Mouse (Mus musculus): ENCODE measurements around the gene Sowahb. TPM values are rescaled to one million over a fixed set of nuclear protein-coding genes. Genes with fewer than 3 reads are reported as not detected.

Sowahb gene
- polyA plus RNA-seq, 1 experiment from 2014 or later = 2.2 TPM

DNA sequence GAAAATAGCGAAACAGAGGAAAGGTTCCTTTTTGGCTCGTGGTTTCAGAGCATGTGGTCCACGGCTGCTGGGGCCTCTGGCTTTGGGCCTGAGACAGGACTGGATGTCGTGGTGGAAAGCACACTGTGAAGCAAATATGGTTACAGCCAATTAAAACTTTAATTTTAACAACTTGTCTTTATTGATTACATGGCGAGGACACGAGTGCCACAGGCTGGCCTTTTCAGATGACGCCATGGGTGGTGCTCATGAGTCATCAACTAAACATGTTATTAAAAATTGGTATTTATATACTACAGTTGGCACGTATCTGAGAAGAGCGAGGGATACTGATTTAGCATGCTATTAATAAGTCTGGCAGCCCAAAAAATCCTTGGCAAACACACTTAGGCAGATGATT lies 7.1 kb upstream of the Sowahb start:
- Histone ChIP-seq H3K4me2 (ENCODE audit: low read length) (no peak overlapping the region), H3K4me1 (replicated peaks; ENCODE audit: insufficient read depth, low read length) (no peaks in the 10 kb centered on the region), H3K4me3 (replicated peaks; ENCODE audit: low read depth, low read length) (no peak overlapping the region), H3K36me3 (ENCODE audit: insufficient read depth, low read length) (no peaks in the 10 kb centered on the region), H3K27me3 (ENCODE audit: insufficient read depth, low read length) (no peaks in the 10 kb centered on the region), H3K27ac (no peak overlapping the region), H3K9me3 (replicated peaks; ENCODE audit: low read length) (no peaks in the 10 kb centered on the region), H3K9ac (ENCODE audit: low read depth, low read length) (no peak overlapping the region)
- 83% methylated on average over 9 of the region's 9 CpGs for WGBS
- no peak for TF ChIP-seq CTCF (IDR thresholded peaks at IDR 0.05; ENCODE audit: low read depth)
- DNase-seq (ENCODE audit: low spot score) = no peak
- ATAC-seq (replicated peaks; ENCODE audit: low FRiP score, low read depth) = no peak

DNA sequence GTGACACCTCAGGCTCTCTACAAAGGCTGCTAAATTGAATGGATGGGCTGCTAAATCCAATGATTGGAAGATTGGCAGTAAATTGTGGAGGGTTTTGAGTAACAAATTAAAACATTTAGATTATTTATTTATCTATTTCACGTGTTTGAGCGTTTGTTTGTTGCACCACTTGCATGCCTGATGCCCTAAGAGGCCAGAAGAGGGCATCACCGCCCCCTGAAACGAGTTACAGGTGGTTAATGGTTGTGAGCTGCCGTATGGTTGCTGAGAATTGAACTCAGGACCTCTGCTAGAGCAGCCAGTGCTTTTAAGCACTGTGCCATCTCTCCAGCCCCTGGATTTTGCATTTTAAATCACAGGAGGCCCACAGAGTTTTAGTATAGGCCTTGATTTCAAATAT lies 6.2 kb upstream of the Sowahb start:
- H3K27ac ChIP-seq = no peak overlapping the region
- H3K4me1 ChIP-seq (replicated peaks; ENCODE audit: insufficient read depth, low read length) = no peaks in the 10 kb centered on the region
- ATAC-seq (replicated peaks; ENCODE audit: low FRiP score, low read depth) = no peak
- H3K4me2 ChIP-seq (ENCODE audit: low read length) = no peak overlapping the region
- no peak overlapping the region for H3K9ac ChIP-seq (ENCODE audit: low read depth, low read length)
- 0 out of 2 replicates have a peak, but pooled peaks have one; percentile 17 for TF ChIP-seq CTCF (IDR thresholded peaks at IDR 0.05; ENCODE audit: low read depth)
- H3K27me3 ChIP-seq (ENCODE audit: insufficient read depth, low read length) = no peaks in the 10 kb centered on the region
- 65% methylated on average over 5 of the region's 5 CpGs for WGBS
- H3K9me3 ChIP-seq (replicated peaks; ENCODE audit: low read length) = no peaks in the 10 kb centered on the region
- H3K36me3 ChIP-seq (ENCODE audit: insufficient read depth, low read length) = no peaks in the 10 kb centered on the region
- DNase-seq (ENCODE audit: low spot score) = no peak
- no peak overlapping the region for H3K4me3 ChIP-seq (replicated peaks; ENCODE audit: low read depth, low read length)

DNA sequence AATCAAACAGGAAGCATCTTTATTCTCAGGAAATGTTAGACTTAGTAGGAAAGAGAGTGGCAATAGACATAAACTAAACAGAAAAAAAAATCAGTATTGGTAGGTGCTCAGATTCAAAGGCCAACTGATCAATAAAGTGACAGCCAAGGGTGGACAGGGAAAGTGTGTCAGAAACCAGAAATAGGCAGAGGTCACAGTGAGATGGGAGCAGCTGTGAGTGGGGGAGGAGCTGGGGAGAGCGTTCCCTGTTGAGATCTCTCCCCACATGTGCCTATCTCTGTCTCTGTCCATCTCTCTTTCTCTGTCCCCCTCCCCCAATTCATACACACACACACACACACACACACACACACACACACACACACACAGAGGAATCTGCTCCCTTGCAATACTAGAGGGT lies 5.1 kb upstream of the Sowahb start:
- H3K4me2 ChIP-seq (ENCODE audit: low read length) = no peak overlapping the region
- ATAC-seq (replicated peaks; ENCODE audit: low FRiP score, low read depth) (no peak), DNase-seq (ENCODE audit: low spot score) (no peak)
- H3K36me3 ChIP-seq (ENCODE audit: insufficient read depth, low read length) = no peaks in the 10 kb centered on the region
- H3K4me1 ChIP-seq (replicated peaks; ENCODE audit: insufficient read depth, low read length) = 0 out of 2 replicates have a peak, but pooled peaks cover 2% of the 10 kb centered on the region
- TF ChIP-seq CTCF (IDR thresholded peaks at IDR 0.05; ENCODE audit: low read depth) = no peak
- no peak overlapping the region for H3K27ac ChIP-seq
- no peaks in the 10 kb centered on the region for H3K9me3 ChIP-seq (replicated peaks; ENCODE audit: low read length)
- WGBS = 88% methylated on average over 1 of the region's 1 CpGs
- no peak overlapping the region for H3K9ac ChIP-seq (ENCODE audit: low read depth, low read length)
- no peak overlapping the region for H3K4me3 ChIP-seq (replicated peaks; ENCODE audit: low read depth, low read length)
- no peaks in the 10 kb centered on the region for H3K27me3 ChIP-seq (ENCODE audit: insufficient read depth, low read length)

DNA sequence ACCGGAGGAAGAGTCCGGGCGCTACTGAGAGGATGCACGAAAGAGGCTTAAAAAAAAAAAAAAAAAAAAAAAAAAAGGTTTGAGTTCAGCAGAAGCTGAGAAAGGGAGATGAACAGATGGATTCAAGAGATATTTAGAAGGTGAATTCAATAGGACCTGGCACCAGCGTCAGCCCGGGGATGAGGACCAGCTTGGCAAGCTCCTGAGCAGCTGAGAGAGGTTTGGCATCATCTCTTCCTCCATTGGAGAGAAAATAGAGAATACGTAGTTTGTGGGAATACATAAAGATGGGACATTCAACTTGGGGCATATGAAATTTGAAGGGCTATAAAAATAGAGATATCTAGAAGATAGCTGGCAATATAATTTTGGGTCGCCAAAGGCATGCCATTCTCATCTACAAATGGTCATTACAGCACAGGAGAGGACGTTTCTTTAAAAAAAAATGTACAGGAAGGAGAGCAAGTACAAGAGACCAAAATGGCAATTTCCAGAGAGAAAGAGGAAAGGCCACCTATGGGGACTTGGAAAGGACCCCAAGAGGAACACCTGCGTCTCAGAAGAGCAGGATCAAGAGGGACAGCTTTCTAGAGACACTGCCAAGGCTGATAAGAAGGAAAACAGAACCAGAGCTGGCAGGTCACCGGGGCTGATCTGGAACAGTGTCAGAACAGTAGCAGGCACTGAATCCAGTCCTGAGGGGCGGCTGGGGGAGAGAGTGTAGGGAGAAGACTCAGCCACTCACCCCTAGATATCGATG lies 3.8 kb upstream of the Sowahb start:
- Histone ChIP-seq H3K4me3 (replicated peaks; ENCODE audit: low read depth, low read length) (no peak overlapping the region), H3K9me3 (replicated peaks; ENCODE audit: low read length) (no peaks in the 10 kb centered on the region), H3K4me1 (replicated peaks; ENCODE audit: insufficient read depth, low read length) (peaks cover 14% of the 10 kb centered on the region), H3K4me2 (ENCODE audit: low read length) (no peak overlapping the region), H3K27ac (no peak overlapping the region), H3K9ac (ENCODE audit: low read depth, low read length) (no peak overlapping the region), H3K27me3 (ENCODE audit: insufficient read depth, low read length) (no peaks in the 10 kb centered on the region), H3K36me3 (ENCODE audit: insufficient read depth, low read length) (no peaks in the 10 kb centered on the region)
- no peak for ATAC-seq (replicated peaks; ENCODE audit: low FRiP score, low read depth)
- DNase-seq (ENCODE audit: low spot score) = no peak
- 68% methylated on average over 13 of the region's 13 CpGs for WGBS
- no peak for TF ChIP-seq CTCF (IDR thresholded peaks at IDR 0.05; ENCODE audit: low read depth)

DNA sequence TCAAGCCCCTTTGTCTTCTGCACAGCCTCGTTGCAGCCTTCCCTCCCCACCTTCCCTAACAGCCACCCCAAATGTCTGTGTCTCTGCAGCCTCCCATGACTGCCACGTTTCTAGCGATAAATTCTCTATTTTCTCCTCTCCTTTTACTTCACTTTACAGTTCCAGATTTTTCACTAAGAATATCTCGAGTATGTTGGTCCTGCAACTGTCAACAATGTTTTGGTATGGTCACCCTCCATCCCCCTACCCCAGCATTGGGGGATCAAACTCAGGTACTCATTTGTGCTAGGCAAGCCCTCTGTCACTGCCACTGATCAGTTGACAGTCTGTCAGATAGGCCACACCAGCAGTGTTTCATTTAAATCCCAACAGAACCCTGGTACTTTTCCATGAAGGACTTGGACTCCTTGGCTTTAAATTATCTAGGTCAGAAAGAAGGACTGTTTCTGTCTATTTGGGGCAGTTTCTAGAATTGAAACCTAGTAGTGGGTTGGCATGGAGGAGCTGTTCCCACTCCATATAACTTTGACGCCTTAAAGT lies 1.6 kb upstream of the Sowahb start:
- TF ChIP-seq CTCF (IDR thresholded peaks at IDR 0.05; ENCODE audit: low read depth) = no peak

DNA sequence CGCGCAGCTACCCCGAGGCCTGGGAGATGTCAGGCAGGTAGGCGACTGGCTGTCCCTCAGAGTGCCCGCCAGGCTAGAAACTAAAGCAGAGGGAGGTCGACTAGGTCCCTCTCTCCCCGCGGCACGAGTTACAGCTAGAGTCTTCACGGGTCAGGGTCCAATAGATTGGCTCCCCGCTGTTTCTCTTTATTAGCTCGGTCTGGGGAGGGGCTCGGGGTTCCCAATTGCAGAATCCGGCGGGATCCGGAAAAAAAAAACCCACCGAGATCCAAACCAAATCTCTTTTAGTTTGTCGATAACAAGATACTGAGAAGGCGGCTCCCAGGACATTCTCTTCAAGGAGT lies 521 bp upstream of the Sowahb start:
- Histone ChIP-seq H3K9ac (ENCODE audit: low read depth, low read length) (peak overlapping the region; percentile 56; the same call in 1 of the 2 replicates), H3K36me3 (ENCODE audit: insufficient read depth, low read length) (no peaks in the 10 kb centered on the region), H3K4me2 (ENCODE audit: low read length) (peak overlapping the region; percentile 79), H3K9me3 (replicated peaks; ENCODE audit: low read length) (no peaks in the 10 kb centered on the region), H3K27ac (no peak overlapping the region), H3K27me3 (ENCODE audit: insufficient read depth, low read length) (no peaks in the 10 kb centered on the region), H3K4me1 (replicated peaks; ENCODE audit: insufficient read depth, low read length) (peaks cover 17% of the 10 kb centered on the region), H3K4me3 (replicated peaks; ENCODE audit: low read depth, low read length) (peak overlapping the region; percentile 43)
- no peak; the same call in 1 of the 2 replicates for ATAC-seq (replicated peaks; ENCODE audit: low FRiP score, low read depth)
- DNase-seq (ENCODE audit: low spot score) = no peak
- 2% methylated on average over 19 of the region's 19 CpGs for WGBS
- TF ChIP-seq CTCF (IDR thresholded peaks at IDR 0.05; ENCODE audit: low read depth) = no peak

More for the DNA sequence above, 1.6 kb upstream of the Sowahb start:
- H3K9ac ChIP-seq (ENCODE audit: low read depth, low read length) = no peak overlapping the region
- H3K4me2 ChIP-seq (ENCODE audit: low read length) = no peak overlapping the region
- no peaks in the 10 kb centered on the region for H3K27me3 ChIP-seq (ENCODE audit: insufficient read depth, low read length)
- DNase-seq (ENCODE audit: low spot score) (no peak), ATAC-seq (replicated peaks; ENCODE audit: low FRiP score, low read depth) (no peak)
- no peaks in the 10 kb centered on the region for H3K36me3 ChIP-seq (ENCODE audit: insufficient read depth, low read length)
- H3K9me3 ChIP-seq (replicated peaks; ENCODE audit: low read length) = no peaks in the 10 kb centered on the region
- WGBS = 36% methylated on average over 5 of the region's 5 CpGs
- no peak overlapping the region for H3K4me3 ChIP-seq (replicated peaks; ENCODE audit: low read depth, low read length)
- H3K4me1 ChIP-seq (replicated peaks; ENCODE audit: insufficient read depth, low read length) = peaks cover 17% of the 10 kb centered on the region
- no peak overlapping the region for H3K27ac ChIP-seq
